Mouse (Mus musculus) 416B (cell line): ENCODE measurements around the gene Mageb5.
"Not testable (repeated sequence)": the region's sequence is repeated elsewhere in the genome, so short reads cannot be mapped to it uniquely, and the experiment has no call there.

ENCODE experiments used
- DNase-seq: peaks from one replicate; pipeline ENCODE4 v3.0.0; 2011; ENCODE audit warnings: low read depth

Mageb5 gene

DNA sequence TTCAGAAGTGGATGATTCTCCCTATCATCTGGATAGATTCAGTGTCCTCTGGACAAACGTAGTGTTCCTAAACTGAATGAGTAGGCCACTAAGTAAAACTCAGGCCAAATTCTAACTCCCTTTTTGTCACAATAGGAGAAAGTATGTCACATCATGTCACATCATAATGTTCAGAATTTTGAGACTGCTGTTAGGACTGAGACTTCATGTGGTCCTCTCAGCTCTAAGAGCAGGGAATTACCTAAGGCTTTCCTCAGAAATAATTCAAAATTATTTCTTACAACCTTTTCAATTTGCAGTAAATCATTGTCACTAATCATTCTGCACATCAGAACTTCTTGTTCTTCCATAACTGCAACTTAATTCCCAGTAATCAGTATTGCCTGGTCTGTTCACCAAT is at the start of gene Mageb5:
Mageb5 (minus strand) TSS at position 101 of the 400 bp plus-strand sequence.
- DNase-seq: not testable (repeated sequence)

DNA sequence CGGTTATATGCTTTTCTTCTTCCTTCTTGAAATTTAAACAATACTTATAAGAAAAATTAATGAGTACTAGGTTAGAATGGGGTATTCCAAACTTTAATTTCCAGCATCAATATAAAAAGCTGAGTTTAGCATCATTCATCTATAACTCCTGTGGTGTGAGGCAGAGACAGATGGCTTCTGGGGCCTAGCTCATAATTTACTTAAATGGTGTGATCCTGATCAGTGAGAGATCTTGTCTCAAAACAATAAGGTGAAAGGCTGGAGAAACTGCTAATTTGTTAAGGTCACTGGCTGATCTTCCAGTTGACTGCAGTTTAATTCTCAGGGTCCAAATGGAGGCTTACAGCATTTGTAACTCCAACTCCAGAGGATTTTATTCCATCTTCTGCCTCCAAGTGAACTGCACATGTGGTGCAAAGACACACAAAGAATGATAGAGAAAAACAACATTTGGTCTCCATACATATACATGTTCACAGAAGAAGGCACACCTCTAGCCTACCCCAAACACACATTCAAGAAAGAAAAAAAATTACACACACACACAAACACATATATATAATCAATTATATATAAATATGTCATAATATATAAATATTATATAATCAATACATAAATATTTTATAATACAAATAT is 23.1 kb downstream of the Mageb5 start:
- not testable (repeated sequence) for DNase-seq
